Mouse (Mus musculus) right cerebral cortex, postnatal 25 days (tissue): Measurements from ENCODE around the gene Gna15.
A peak's percentile ranks its signal among the peaks of the same experiment; 100 is the strongest.

Experiments used
- DNase-seq: peaks from one replicate; pipeline ENCODE4 v3.0.0; 2022

Gene Gna15

GRCm38 (mm10) chr10:81524051-81524605, at the start of gene Gna15:
Gene Gna15 (minus strand): TSS chr10:81524225.
- no peak for DNase-seq

GRCm38 (mm10) chr10:81572975-81573374, 49.0 kb upstream of the Gna15 start:
- no peak for DNase-seq

GRCm38 (mm10) chr10:81572133-81572671, 48.2 kb upstream of the Gna15 start:
- DNase-seq, result no peak

GRCm38 (mm10) chr10:81571501-81571876, 47.5 kb upstream of the Gna15 start:
- DNase-seq, result peak; percentile 98

- DNase-seq, result peak; percentile 93
Measured at GRCm38 (mm10) chr10:81570831-81571500, 46.9 kb upstream of the Gna15 start.

GRCm38 (mm10) chr10:81570238-81570800, 46.3 kb upstream of the Gna15 start:
- DNase-seq, result no peak

- DNase-seq, result no peak
Measured at GRCm38 (mm10) chr10:81569507-81570237, 45.6 kb upstream of the Gna15 start.

- DNase-seq, result no peak
Measured at GRCm38 (mm10) chr10:81568381-81569191, 44.6 kb upstream of the Gna15 start.

- DNase-seq, result no peak
Measured at GRCm38 (mm10) chr10:81565257-81566228, 41.5 kb upstream of the Gna15 start.

GRCm38 (mm10) chr10:81564734-81565133, 40.7 kb upstream of the Gna15 start:
- DNase-seq, result no peak

GRCm38 (mm10) chr10:81564216-81564615, 40.2 kb upstream of the Gna15 start:
- DNase-seq, result no peak

GRCm38 (mm10) chr10:81563481-81563880, 39.5 kb upstream of the Gna15 start:
- no peak for DNase-seq

GRCm38 (mm10) chr10:81562411-81562810, 38.4 kb upstream of the Gna15 start:
- no peak for DNase-seq

- DNase-seq, result no peak
Measured at GRCm38 (mm10) chr10:81560719-81561459, 36.9 kb upstream of the Gna15 start.

- DNase-seq, result peak; percentile 77
Measured at GRCm38 (mm10) chr10:81559627-81560539, 35.9 kb upstream of the Gna15 start.

- peak; percentile 77 for DNase-seq
Measured at GRCm38 (mm10) chr10:81559163-81559626, 35.2 kb upstream of the Gna15 start, which contains the start of gene Aes. Gene Aes (plus strand): TSS chr10:81559488.

GRCm38 (mm10) chr10:81557491-81557890, 33.5 kb upstream of the Gna15 start:
- DNase-seq, result no peak

GRCm38 (mm10) chr10:81556282-81556681, 32.3 kb upstream of the Gna15 start:
- DNase-seq, result no peak
